Mouse (Mus musculus) testis, adult 2 months (tissue): Measurements from ENCODE around the gene Cplx3. TPM values are rescaled to one million over a fixed set of nuclear protein-coding genes. Genes with fewer than 3 reads are reported as not detected.

ENCODE experiments used
- H3K27ac ChIP-seq: fragments of 200-500 bp; 2 replicates; pipeline ENCODE4 v1.5.1; 2012; ENCODE audit warnings: low read depth, low read length; ENCODE audit not compliant: control insufficient read depth, insufficient read depth
- H3K27me3 ChIP-seq: fragments of 200-500 bp; 2 replicates; pipeline ENCODE4 v1.6.1; 2012; ENCODE audit warnings: mild to moderate bottlenecking, low read length, moderate library complexity; ENCODE audit not compliant: control insufficient read depth, insufficient read depth
- H3K36me3 ChIP-seq: fragments of 200-500 bp; 2 replicates; pipeline ENCODE4 v1.6.1; 2012; ENCODE audit warnings: mild to moderate bottlenecking, low read length; ENCODE audit not compliant: control insufficient read depth, insufficient read depth
- H3K4me1 ChIP-seq: fragments of 200-500 bp; 2 replicates; pipeline ENCODE4 v1.6.1; 2012; ENCODE audit warnings: low read length; ENCODE audit not compliant: control insufficient read depth, insufficient read depth
- H3K4me3 ChIP-seq: fragments of 200-500 bp; 2 replicates; pipeline ENCODE4 v1.5.1; 2012; ENCODE audit warnings: low read depth, mild to moderate bottlenecking, low read length, moderate library complexity, mixed read lengths; ENCODE audit not compliant: control insufficient read depth
- CTCF ChIP-seq: fragments of 200-500 bp; IDR thresholded peaks from 2 replicates; pipeline ENCODE4 v1.5.1; 2012; ENCODE audit warnings: low read depth, mild to moderate bottlenecking, inconsistent platforms, low read length, moderate library complexity; ENCODE audit not compliant: control insufficient read depth, insufficient read depth, insufficient replicate concordance
- POLR2A ChIP-seq: fragments of 200-500 bp; IDR thresholded peaks from 2 replicates; pipeline ENCODE4 v1.6.1; 2012; ENCODE audit warnings: low read depth, mild to moderate bottlenecking, inconsistent platforms, low read length, moderate library complexity; ENCODE audit not compliant: control insufficient read depth
- polyA plus RNA-seq: library from polyadenylated mRNA; depleted of rRNA; stranded (reverse); fragments of >200 nt; gene quantifications from 2 replicates; pipeline ENCODE4 v1.2.3, GENCODE M21; 2012

Gene Cplx3
- polyA plus RNA-seq, 1 experiment: 0.16 TPM

DNA sequence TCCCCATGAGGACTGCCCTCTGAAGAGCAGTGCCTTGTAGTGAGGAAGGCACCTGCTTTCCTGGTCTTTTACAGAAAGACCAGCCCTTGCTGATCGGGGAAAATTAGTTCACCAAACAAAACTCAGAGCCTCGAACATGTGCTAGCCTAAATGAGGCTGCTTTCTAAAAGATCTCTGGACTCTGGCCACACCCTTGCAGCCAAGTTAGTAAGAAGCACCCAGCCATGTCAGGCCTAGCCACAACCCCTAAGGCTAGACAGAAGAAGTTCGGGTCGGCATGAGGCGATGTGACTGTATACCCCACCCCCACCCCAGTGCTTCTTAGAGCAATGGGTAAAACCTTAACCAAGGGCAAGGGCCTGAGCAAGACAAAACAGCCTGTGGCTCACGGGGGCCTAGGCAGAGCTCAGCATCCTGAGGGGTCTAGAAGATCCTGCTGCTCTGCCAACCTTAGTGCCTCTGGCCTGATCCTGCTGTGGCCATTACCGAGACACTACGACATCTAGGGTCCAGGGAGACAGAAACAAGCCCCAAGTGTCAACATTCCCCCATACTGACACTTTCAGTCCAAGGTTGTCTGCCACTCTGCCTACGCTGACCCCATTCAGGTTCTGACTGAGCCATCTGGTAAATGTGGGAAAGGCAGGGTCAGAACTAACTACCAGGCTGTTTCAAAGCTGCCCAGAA, 37.2 kb upstream of the Cplx3 start:
- Histone ChIP-seq H3K36me3 (no peaks in the 10 kb centered on the region), H3K27ac (no peak overlapping the region), H3K4me3 (no peak overlapping the region), H3K27me3 (no peaks in the 10 kb centered on the region), H3K4me1 (peaks cover 14% of the 10 kb centered on the region)
- TF ChIP-seq POLR2A (no peak), CTCF (no peak)

DNA sequence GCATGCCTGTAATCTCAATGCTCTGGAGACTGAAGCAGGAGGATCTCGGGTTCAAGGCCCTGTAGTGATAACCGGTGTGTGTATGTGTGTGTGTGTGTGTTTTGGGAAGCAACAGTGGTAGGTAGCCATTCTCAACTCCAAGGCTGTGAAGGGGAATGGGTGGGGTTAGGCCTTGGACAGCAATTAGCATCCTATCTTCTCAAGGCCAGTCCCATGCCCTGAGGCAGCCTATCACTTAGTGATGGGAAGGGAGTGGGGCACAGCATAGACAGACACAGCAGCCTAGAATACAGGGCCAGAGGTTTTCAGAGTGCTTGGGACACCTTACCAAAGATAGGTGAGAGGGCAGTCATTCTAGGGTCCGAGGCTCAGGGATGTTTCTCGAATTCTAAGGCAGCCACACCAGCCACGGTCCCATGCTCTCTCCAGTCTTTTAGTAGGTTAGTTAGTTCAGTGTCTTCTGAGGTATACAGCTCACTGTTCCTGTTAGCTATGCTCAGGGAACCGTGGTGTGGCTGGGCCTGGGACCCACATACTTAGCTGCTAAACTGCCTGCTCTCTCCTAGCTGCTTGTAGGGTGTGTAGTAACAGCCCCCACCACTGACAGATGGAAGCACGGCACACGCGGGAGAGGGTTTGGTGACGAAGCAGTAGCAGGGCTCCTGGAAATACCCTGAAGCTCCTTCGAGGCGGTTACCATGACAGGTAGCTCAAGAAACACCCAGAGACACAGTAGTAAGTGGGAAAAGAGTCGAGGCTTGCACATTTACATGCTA, 35.9 kb upstream of the Cplx3 start:
- Histone ChIP-seq H3K4me3 (no peak overlapping the region), H3K4me1 (peaks cover 14% of the 10 kb centered on the region), H3K27me3 (no peaks in the 10 kb centered on the region), H3K36me3 (no peaks in the 10 kb centered on the region), H3K27ac (no peak overlapping the region)
- TF ChIP-seq POLR2A: no peak
- TF ChIP-seq CTCF: no peak

DNA sequence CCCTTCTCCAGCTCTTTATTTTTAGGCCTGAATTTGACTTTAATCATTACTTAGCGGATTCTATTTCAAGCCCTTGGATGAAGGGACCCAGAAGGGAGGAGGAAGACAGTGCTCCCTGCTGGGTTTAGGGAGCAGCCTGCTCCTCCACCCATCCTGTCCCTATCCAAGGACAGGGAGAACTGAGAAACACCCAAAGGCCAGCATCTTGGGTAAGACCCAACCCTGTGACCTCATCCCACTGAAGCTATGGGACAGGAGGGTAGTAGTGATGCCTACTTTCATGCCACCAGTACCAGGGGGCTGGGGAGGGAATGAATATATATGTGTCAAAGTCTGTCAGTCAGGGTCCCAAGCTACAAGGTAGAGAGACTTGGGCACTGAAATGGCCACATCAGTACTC, 34.9 kb upstream of the Cplx3 start:
- Histone ChIP-seq H3K36me3 (no peaks in the 10 kb centered on the region), H3K4me3 (no peak overlapping the region), H3K4me1 (peaks cover 14% of the 10 kb centered on the region), H3K27me3 (no peaks in the 10 kb centered on the region), H3K27ac (no peak overlapping the region)
- TF ChIP-seq POLR2A (no peak), CTCF (no peak)

DNA sequence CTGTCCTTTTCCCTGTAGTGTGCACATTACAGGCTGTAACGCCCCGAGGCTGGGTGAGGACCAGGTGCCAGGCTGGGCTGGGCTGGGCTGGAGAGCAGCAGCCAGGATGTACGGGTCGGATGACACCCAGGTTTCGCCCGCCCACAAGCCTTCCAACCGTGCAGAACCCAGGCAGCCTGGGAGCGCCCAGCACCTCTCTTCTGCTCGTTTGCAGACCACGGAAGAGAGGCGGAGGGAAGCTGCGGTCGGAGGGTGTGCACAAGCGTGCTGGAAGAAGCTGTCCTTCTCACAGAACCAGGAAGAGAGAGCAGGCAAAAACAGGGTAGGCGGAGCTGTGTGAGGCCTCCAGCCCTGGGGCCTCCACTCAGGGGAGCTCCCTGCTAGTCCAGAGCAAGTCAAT, 34.3 kb upstream of the Cplx3 start:
- no peak overlapping the region for H3K4me3 ChIP-seq
- H3K27me3 ChIP-seq: no peaks in the 10 kb centered on the region
- peaks cover 14% of the 10 kb centered on the region for H3K4me1 ChIP-seq
- no peaks in the 10 kb centered on the region for H3K36me3 ChIP-seq
- H3K27ac ChIP-seq: 0 out of 2 replicates have a peak overlapping the region, but pooled peaks have one; percentile 37
- TF ChIP-seq POLR2A (no peak), CTCF (no peak)

DNA sequence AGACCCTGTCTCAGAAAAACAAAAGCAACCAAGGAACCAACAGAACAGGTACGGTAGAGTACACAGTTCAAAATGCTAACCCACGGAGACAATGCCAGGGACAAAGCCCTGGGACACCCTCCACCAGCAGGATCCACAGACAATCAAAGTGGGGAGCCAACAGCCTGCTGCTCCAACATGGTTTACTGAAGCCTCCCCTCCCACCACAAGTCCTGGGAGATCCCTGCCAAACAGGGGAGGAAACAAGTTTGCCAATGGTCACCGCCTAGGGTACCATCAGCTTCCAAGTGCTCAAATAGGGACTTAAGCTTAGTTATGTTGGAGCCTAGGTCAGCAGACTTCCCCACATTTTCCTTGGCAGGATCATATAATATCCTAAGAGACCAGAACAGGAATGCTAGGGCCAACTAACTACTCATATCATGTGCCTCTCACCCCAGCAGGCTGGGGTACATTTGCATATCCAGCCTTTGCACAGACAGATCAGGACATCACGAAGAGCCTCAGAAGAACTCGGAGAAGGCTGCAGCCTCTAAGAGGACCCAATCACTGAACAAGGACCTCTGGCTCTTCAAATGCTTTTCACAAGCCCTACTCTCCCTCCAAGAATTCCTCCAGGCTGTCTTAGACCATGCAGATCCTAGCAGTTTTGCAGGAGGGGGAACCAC, 33.7 kb upstream of the Cplx3 start:
- H3K27me3 ChIP-seq: no peaks in the 10 kb centered on the region
- H3K27ac ChIP-seq: no peak overlapping the region
- no peak overlapping the region for H3K4me3 ChIP-seq
- no peaks in the 10 kb centered on the region for H3K36me3 ChIP-seq
- peaks cover 13% of the 10 kb centered on the region for H3K4me1 ChIP-seq
- TF ChIP-seq POLR2A (no peak), CTCF (no peak)

DNA sequence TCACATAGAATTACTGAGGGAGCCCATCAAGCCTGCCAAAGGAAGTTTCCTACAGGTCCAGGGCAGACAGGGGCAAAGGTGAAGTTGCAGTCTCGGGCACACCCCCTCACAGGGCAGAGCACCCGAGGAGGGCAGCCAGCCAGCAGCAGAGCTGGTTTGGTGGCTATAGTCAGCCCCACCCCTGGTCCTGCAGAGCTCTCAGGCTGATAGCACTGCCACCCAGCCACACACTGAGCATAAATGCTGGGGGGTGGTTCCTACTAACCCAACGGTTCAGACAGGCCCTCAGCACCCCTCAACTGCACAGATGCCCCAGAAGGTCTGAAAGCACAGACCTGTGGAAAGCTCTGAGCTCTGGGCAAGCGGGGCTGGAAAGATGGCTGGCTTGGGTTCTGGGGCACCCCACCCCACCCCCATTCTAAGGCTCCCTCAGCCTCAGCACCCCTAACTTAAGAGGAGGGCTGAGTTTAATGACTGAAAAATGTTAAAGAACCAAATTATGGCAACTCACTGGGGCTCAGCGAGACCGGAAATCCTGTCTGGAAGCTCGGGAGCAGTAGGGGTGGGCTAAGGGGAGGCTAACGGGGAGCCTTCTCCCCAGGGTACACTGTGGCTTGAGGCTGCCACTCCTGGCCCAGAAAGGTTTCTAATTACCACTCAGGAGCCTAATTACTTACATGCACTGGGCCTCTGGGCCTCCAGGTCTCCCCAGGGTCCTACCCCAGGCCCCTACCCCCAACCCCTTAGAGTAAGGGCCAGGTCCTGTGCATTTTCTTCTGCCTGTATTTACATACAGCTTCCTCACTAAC, 32.8 kb upstream of the Cplx3 start:
- no peak for TF ChIP-seq CTCF
- Histone ChIP-seq H3K27ac (no peak overlapping the region), H3K4me3 (no peak overlapping the region), H3K36me3 (no peaks in the 10 kb centered on the region), H3K4me1 (peaks cover 6% of the 10 kb centered on the region), H3K27me3 (no peaks in the 10 kb centered on the region)
